Mouse (Mus musculus) kidney, postnatal 0 days (tissue): ENCODE results near the gene Ccnq. TPM values are rescaled to one million over a fixed set of nuclear protein-coding genes. Genes with fewer than 3 reads are reported as not detected.

Experiments
- ATAC-seq: fragments of 200-750 bp; cut with Nextera tagmentation; replicated peaks from 2 replicates; pipeline ENCODE4 v1.8.0; 2017; ENCODE audit warnings: low read depth, moderate number of reproducible peaks, moderate TSS enrichment, moderate library complexity; ENCODE audit not compliant: low FRiP score
- DNase-seq: peaks from one replicate; pipeline ENCODE4 v3.0.0-alpha.2; 2016; ENCODE audit warnings: low spot score
- H3K27ac ChIP-seq: fragments of 300-500 bp; sonication (generic); 2 replicates; pipeline ENCODE4 v1.5.1; 2014; ENCODE audit warnings: mild to moderate bottlenecking
- H3K27me3 ChIP-seq: fragments of 300-500 bp; sonication (generic); 2 replicates; pipeline ENCODE4 v1.6.1; 2014; ENCODE audit warnings: low read length, mixed read lengths; ENCODE audit not compliant: insufficient read depth
- H3K36me3 ChIP-seq: fragments of 300-500 bp; sonication (generic); 2 replicates; pipeline ENCODE4 v1.6.1; 2014; ENCODE audit warnings: low read length, mixed read lengths; ENCODE audit not compliant: insufficient read depth
- H3K4me1 ChIP-seq: fragments of 300-500 bp; sonication (generic); replicated peaks from 2 replicates; pipeline ENCODE4 v1.6.1; 2014; ENCODE audit warnings: antibody characterized with exemption, low read length, mixed read lengths; ENCODE audit not compliant: insufficient read depth
- H3K4me2 ChIP-seq: fragments of 300-500 bp; sonication (generic); 2 replicates; pipeline ENCODE4 v1.6.1; 2014; ENCODE audit warnings: mild to moderate bottlenecking, low read length, moderate library complexity, mixed read lengths
- H3K4me3 ChIP-seq: fragments of 300-500 bp; sonication (generic); replicated peaks from 2 replicates; pipeline ENCODE4 v1.5.1; 2014; ENCODE audit warnings: low read depth, low read length
- H3K9ac ChIP-seq: fragments of 300-500 bp; sonication (generic); 2 replicates; pipeline ENCODE4 v1.6.1; 2014; ENCODE audit warnings: low read depth, low read length
- H3K9me3 ChIP-seq: fragments of 300-500 bp; sonication (generic); replicated peaks from 2 replicates; pipeline ENCODE4 v1.6.1; 2016; ENCODE audit warnings: low read length, inconsistent platforms, mixed read lengths
- CTCF ChIP-seq: IDR thresholded peaks from 2 replicates; pipeline ENCODE4 v1.5.1; 2016; ENCODE audit warnings: antibody characterized with exemption, low read depth, mild to moderate bottlenecking, moderate library complexity
- WGBS: fragments of 180-500 bp; shearing (Covaris S2); extraction: QIAGEN DNeasy Blood & Tissue Kit; methylation state at CpG from one replicate; pipeline ENCODE4 v1.1.7; 2014; 5-methylcytosine and 5-hydroxymethylcytosine counted together
- microRNA-seq: library from miRNA; unstranded; fragments of <30 nt; microRNA quantifications from one replicate; pipeline ENCODE4, GENCODE M21; 2016
- polyA plus RNA-seq: library from polyadenylated mRNA; unstranded; fragments of >200 nt; fragmentation: Nextera tagmentation; extraction: Ambion mirVana; gene quantifications from 2 replicates; pipeline ENCODE4 v1.2.1, GENCODE M21; 2015

Gene Ccnq
- polyA plus RNA-seq, 1 experiment from 2014 or later: 55.8 TPM

DNA sequence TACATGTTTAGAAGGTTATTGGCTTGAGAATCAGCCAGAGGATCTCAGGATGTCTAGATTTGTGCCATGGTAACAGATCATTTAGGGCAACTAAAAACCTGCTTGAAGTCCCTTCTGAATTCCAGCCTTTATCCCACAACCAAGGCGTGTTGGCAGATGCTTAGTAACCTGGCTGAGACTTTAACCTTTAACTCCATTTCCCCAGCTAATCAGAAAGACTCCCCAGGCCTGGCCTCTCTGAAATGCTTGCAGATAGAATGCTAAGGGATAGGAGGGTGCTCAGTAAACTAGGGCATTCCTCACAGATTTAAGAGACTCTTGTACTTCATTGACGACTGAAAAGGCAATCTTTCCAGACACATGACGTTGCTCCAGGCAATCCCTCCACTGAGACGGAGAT is 33.9 kb downstream of the Ccnq start:
- no peak overlapping the region for H3K4me2 ChIP-seq
- no peak for TF ChIP-seq CTCF
- no peak overlapping the region for H3K4me3 ChIP-seq
- no peaks in the 10 kb centered on the region for H3K36me3 ChIP-seq
- no peak for DNase-seq
- ATAC-seq: no peak
- H3K4me1 ChIP-seq: no peaks in the 10 kb centered on the region
- no peaks in the 10 kb centered on the region for H3K9me3 ChIP-seq
- H3K9ac ChIP-seq: no peak overlapping the region
- no peak overlapping the region for H3K27ac ChIP-seq
- WGBS: 53% methylated on average over 4 of the region's 4 CpGs
- no peaks in the 10 kb centered on the region for H3K27me3 ChIP-seq

DNA sequence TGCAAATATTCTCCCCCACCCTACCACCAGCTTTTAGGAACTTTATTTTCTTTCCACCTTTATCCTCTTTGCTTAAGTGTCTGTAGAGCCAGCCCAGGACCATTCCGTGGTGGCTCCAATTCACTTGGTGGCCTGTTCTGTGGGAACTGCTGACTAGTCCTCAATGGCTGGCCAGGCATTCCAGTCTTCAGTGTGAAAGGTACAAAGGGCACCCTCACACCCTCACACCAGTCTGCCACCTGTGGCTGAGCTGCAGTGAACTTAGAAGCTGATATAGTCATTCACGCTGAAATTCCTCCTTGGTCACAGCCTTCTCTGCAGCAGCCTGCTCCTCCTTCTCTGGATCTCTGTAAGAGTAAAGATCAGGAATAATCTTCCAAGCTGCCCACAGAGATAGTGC is 42.9 kb downstream of the Ccnq start:
- no peak for TF ChIP-seq CTCF
- 58% methylated on average over 2 of the region's 2 CpGs for WGBS
- Histone ChIP-seq H3K4me2 (no peak overlapping the region), H3K9ac (no peak overlapping the region), H3K4me3 (no peak overlapping the region), H3K36me3 (no peaks in the 10 kb centered on the region), H3K27me3 (no peaks in the 10 kb centered on the region), H3K9me3 (no peaks in the 10 kb centered on the region), H3K27ac (no peak overlapping the region), H3K4me1 (no peaks in the 10 kb centered on the region)
- ATAC-seq: no peak; the same call in 1 of the 2 replicates
- no peak for DNase-seq

DNA sequence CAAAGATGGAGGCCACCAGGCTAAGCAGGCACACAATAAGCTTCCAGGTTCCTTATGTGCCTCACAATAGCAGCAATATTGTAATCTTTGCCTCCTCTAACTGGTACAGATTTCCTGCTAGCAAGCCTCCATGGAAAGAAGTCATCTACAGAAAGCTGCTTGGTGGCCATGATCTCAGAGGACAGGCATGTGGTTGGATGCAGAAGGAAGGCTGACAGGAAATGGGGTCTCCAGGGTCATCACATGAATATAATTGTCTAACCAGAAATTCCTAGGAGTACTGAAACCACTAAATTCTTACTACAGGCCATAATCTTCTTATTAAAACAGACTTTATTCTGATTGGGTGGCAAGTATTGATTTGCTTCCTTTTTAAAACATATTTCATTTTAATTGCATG is 45.5 kb downstream of the Ccnq start:
- Histone ChIP-seq H3K27me3 (no peaks in the 10 kb centered on the region), H3K9me3 (no peaks in the 10 kb centered on the region), H3K9ac (no peak overlapping the region), H3K36me3 (no peaks in the 10 kb centered on the region), H3K4me3 (no peak overlapping the region), H3K4me2 (no peak overlapping the region), H3K27ac (no peak overlapping the region), H3K4me1 (no peaks in the 10 kb centered on the region)
- ATAC-seq (no peak), DNase-seq (peak; percentile 67)
- TF ChIP-seq CTCF: no peak

DNA sequence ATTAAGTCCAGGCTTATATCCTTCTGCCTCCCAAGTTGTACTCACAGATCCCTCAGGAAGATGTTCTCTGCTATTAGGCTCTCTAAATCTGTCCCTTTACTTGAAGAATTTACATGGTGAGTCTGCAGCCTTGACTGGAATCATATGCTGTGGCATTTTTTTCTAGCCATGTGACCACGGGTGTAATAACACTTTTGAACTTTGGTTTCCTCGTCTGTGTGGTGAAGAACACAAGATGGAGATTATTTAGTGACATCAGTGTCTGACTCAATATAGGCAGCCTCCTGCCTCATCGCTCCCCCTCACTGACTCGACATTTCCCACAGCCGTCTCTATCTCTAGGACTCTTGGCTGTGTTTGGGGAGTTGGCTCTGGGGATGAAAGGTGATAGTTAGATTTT is 48.4 kb downstream of the Ccnq start:
- ATAC-seq: no peak
- DNase-seq: no peak
- H3K4me1 ChIP-seq: no peaks in the 10 kb centered on the region
- no peaks in the 10 kb centered on the region for H3K9me3 ChIP-seq
- 70% methylated on average over 5 of the region's 5 CpGs for WGBS
- H3K4me3 ChIP-seq: no peak overlapping the region
- H3K36me3 ChIP-seq: no peaks in the 10 kb centered on the region
- H3K4me2 ChIP-seq: no peak overlapping the region
- no peaks in the 10 kb centered on the region for H3K27me3 ChIP-seq
- TF ChIP-seq CTCF: no peak
- H3K9ac ChIP-seq: no peak overlapping the region
- H3K27ac ChIP-seq: no peak overlapping the region

DNA sequence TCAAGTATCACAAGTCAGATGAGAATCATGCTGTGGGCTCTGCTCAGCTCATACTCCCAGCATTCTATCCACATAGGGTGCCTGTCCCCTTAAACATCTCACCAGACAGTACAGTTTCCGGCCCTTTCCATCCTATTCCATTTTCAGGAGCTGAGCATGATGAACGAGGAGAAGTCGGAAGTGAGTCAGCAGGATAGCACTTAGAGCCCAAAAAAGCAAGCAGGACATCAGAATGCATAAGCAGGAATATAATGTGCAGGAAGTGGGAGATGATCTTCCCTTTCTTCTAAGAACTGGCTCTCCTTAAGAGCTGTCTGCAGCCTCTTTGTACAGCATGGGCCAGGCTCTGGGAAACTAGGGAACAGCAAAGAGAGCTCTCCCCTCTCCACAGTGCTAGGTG is 49.2 kb downstream of the Ccnq start:
- ATAC-seq (no peak), DNase-seq (peak; percentile 43)
- Histone ChIP-seq H3K4me2 (no peak overlapping the region), H3K4me3 (no peak overlapping the region), H3K4me1 (no peaks in the 10 kb centered on the region), H3K27ac (no peak overlapping the region), H3K36me3 (no peaks in the 10 kb centered on the region), H3K9me3 (no peaks in the 10 kb centered on the region), H3K27me3 (no peaks in the 10 kb centered on the region), H3K9ac (no peak overlapping the region)
- 59% methylated on average over 3 of the region's 3 CpGs for WGBS
- no peak for TF ChIP-seq CTCF

Small RNA genes within 50 kb of the gene (microRNA-seq; reads per million reads assigned to microRNA genes)
- gene Gm23840: not detected

Other genes starting within 250 kb of the Ccnq start
- not detected in 2 replicates for gene Sebox, start 248.3 kb downstream of the Ccnq start, polyA plus RNA-seq
- 56.0 and 58.9 TPM in 2 replicates for gene Tmem199, start 239.6 kb downstream of the Ccnq start, polyA plus RNA-seq
- 173 and 191 TPM in 2 replicates for gene Poldip2, start 239.5 kb downstream of the Ccnq start, polyA plus RNA-seq
- gene Tnfaip1, start 215.4 kb downstream of the Ccnq start, polyA plus RNA-seq: 59.8 and 66.5 TPM in 2 replicates
- 185 and 187 TPM in 2 replicates for gene Ift20, start 215.4 kb downstream of the Ccnq start, polyA plus RNA-seq
- gene Tmem97, start 201.0 kb downstream of the Ccnq start, polyA plus RNA-seq: 61.0 and 65.8 TPM in 2 replicates
- 19.2 and 20.8 TPM in 2 replicates for gene Nlk, start 54.4 kb downstream of the Ccnq start, polyA plus RNA-seq
- gene Lyrm9, start 74.9 kb upstream of the Ccnq start, polyA plus RNA-seq: 27.5 and 28.6 TPM in 2 replicates
- 0.92 and 1.2 TPM in 2 replicates for gene Nos2, start 169.1 kb upstream of the Ccnq start, polyA plus RNA-seq
- gene Lgals9, start 233.2 kb upstream of the Ccnq start, polyA plus RNA-seq: 87.9 and 94.0 TPM in 2 replicates